Mouse (Mus musculus) adrenal gland, adult (tissue): ENCODE data around the gene Prr19.

Experiments used
- DNase-seq, 2 experiments: peaks; one replicate each; pipeline ENCODE4 v3.0.0; 2022 to 2023; ENCODE audit warnings: low spot score in 1 of 2; ENCODE audit not compliant: inconsistent age in 2 of 2

Prr19 gene

GRCm38 (mm10) chr7:25290911-25291310, 10.3 kb upstream of the Prr19 start:
- peak; percentile 42 to 74 for DNase-seq

- no peak for DNase-seq
Observed at GRCm38 (mm10) chr7:25292107-25292506, 9.1 kb upstream of the Prr19 start.

GRCm38 (mm10) chr7:25293191-25293739, 7.9 kb upstream of the Prr19 start:
- no peak for DNase-seq

- DNase-seq: no peak
Observed at GRCm38 (mm10) chr7:25294495-25294894, 6.7 kb upstream of the Prr19 start.

GRCm38 (mm10) chr7:25294960-25295722, 6.1 kb upstream of the Prr19 start:
- DNase-seq: no peak

- DNase-seq: peak in 1 of 2 experiments; percentile 67
Observed at GRCm38 (mm10) chr7:25296945-25297453, 4.2 kb upstream of the Prr19 start.

- peak; percentile 85 to 92 for DNase-seq
Observed at GRCm38 (mm10) chr7:25297454-25298325, 3.5 kb upstream of the Prr19 start, which contains the start of gene Pafah1b3. TSS of gene Pafah1b3 (minus strand) at chr7:25297986.

- DNase-seq: no peak
Observed at GRCm38 (mm10) chr7:25303003-25303684, 1.9 kb downstream of the Prr19 start.

GRCm38 (mm10) chr7:25303685-25304006, 2.4 kb downstream of the Prr19 start:
- DNase-seq: no peak

GRCm38 (mm10) chr7:25305481-25305880, 4.3 kb downstream of the Prr19 start:
- DNase-seq: no peak

GRCm38 (mm10) chr7:25305956-25306613, 4.9 kb downstream of the Prr19 start, which contains the start of gene Tmem145:
TSS of gene Tmem145 (plus strand) at chr7:25306106.
- DNase-seq: peak in 1 of 2 experiments; percentile 77

- DNase-seq: no peak
Observed at GRCm38 (mm10) chr7:25306614-25306996, 5.4 kb downstream of the Prr19 start.

GRCm38 (mm10) chr7:25308702-25309318, 7.6 kb downstream of the Prr19 start:
- DNase-seq: peak in 1 of 2 experiments; percentile 65

- DNase-seq: no peak
Observed at GRCm38 (mm10) chr7:25309425-25309824, 8.2 kb downstream of the Prr19 start.

GRCm38 (mm10) chr7:25311193-25311592, 10.0 kb downstream of the Prr19 start:
- no peak for DNase-seq

GRCm38 (mm10) chr7:25313325-25313724, 12.1 kb downstream of the Prr19 start:
- DNase-seq: peak in 1 of 2 experiments; percentile 74

- DNase-seq: peak; percentile 54 to 68
Observed at GRCm38 (mm10) chr7:25314606-25315305, 13.5 kb downstream of the Prr19 start.

GRCm38 (mm10) chr7:25315306-25316041, 14.3 kb downstream of the Prr19 start:
- peak; percentile 76 to 88 for DNase-seq
